Mouse (Mus musculus) kidney, postnatal 0 days (tissue): ENCODE results near the gene Gas6. TPM values are rescaled to one million over a fixed set of nuclear protein-coding genes. Genes with fewer than 3 reads are reported as not detected.

ENCODE experiments used
- ATAC-seq: fragments of 200-750 bp; cut with Nextera tagmentation; replicated peaks from 2 replicates; pipeline ENCODE4 v1.8.0; 2017; ENCODE audit warnings: low read depth, moderate number of reproducible peaks, moderate TSS enrichment, moderate library complexity; ENCODE audit not compliant: low FRiP score
- DNase-seq: peaks from one replicate; pipeline ENCODE4 v3.0.0-alpha.2; 2016; ENCODE audit warnings: low spot score
- H3K27ac ChIP-seq: fragments of 300-500 bp; sonication (generic); 2 replicates; pipeline ENCODE4 v1.5.1; 2014; ENCODE audit warnings: mild to moderate bottlenecking
- H3K27me3 ChIP-seq: fragments of 300-500 bp; sonication (generic); 2 replicates; pipeline ENCODE4 v1.6.1; 2014; ENCODE audit warnings: low read length, mixed read lengths; ENCODE audit not compliant: insufficient read depth
- H3K36me3 ChIP-seq: fragments of 300-500 bp; sonication (generic); 2 replicates; pipeline ENCODE4 v1.6.1; 2014; ENCODE audit warnings: low read length, mixed read lengths; ENCODE audit not compliant: insufficient read depth
- H3K4me1 ChIP-seq: fragments of 300-500 bp; sonication (generic); replicated peaks from 2 replicates; pipeline ENCODE4 v1.6.1; 2014; ENCODE audit warnings: antibody characterized with exemption, low read length, mixed read lengths; ENCODE audit not compliant: insufficient read depth
- H3K4me2 ChIP-seq: fragments of 300-500 bp; sonication (generic); 2 replicates; pipeline ENCODE4 v1.6.1; 2014; ENCODE audit warnings: mild to moderate bottlenecking, low read length, moderate library complexity, mixed read lengths
- H3K4me3 ChIP-seq: fragments of 300-500 bp; sonication (generic); replicated peaks from 2 replicates; pipeline ENCODE4 v1.5.1; 2014; ENCODE audit warnings: low read depth, low read length
- H3K9ac ChIP-seq: fragments of 300-500 bp; sonication (generic); 2 replicates; pipeline ENCODE4 v1.6.1; 2014; ENCODE audit warnings: low read depth, low read length
- H3K9me3 ChIP-seq: fragments of 300-500 bp; sonication (generic); replicated peaks from 2 replicates; pipeline ENCODE4 v1.6.1; 2016; ENCODE audit warnings: low read length, inconsistent platforms, mixed read lengths
- CTCF ChIP-seq: IDR thresholded peaks from 2 replicates; pipeline ENCODE4 v1.5.1; 2016; ENCODE audit warnings: antibody characterized with exemption, low read depth, mild to moderate bottlenecking, moderate library complexity
- WGBS: fragments of 180-500 bp; shearing (Covaris S2); extraction: QIAGEN DNeasy Blood & Tissue Kit; methylation state at CpG from one replicate; pipeline ENCODE4 v1.1.7; 2014; 5-methylcytosine and 5-hydroxymethylcytosine counted together
- polyA plus RNA-seq: library from polyadenylated mRNA; unstranded; fragments of >200 nt; fragmentation: Nextera tagmentation; extraction: Ambion mirVana; gene quantifications from 2 replicates; pipeline ENCODE4 v1.2.1, GENCODE M21; 2015

Gene Gas6
- polyA plus RNA-seq, 1 experiment from 2014 or later, result 153 TPM

DNA sequence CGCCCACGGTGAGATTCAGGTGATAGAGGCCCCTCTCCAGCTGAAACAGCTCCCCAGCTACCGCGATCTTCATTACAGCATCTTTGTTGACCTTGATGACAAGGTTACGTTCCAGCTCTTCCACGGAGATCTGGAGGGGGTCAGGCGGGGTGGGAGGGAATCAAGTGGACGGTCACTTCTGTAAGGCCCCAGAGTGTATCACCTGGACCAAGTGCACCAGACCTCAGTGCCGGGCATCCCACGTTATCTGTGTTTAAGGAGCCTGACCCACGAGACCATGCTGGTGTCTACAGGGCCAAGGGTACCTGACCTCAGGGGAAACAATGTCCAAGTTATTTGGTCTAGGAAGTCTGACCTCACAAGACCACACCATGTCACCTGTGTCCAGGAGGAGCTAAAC, 22.8 kb downstream of the Gas6 start:
- Histone ChIP-seq H3K36me3 (peaks cover 25% of the 10 kb centered on the region; the same call in 1 of the 2 replicates), H3K4me3 (no peak overlapping the region), H3K27ac (no peak overlapping the region), H3K4me2 (no peak overlapping the region), H3K9ac (no peak overlapping the region), H3K9me3 (no peaks in the 10 kb centered on the region), H3K27me3 (no peaks in the 10 kb centered on the region), H3K4me1 (no peaks in the 10 kb centered on the region)
- ATAC-seq (no peak), DNase-seq (no peak)
- 69% methylated on average over 11 of the region's 11 CpGs for WGBS
- no peak for TF ChIP-seq CTCF

DNA sequence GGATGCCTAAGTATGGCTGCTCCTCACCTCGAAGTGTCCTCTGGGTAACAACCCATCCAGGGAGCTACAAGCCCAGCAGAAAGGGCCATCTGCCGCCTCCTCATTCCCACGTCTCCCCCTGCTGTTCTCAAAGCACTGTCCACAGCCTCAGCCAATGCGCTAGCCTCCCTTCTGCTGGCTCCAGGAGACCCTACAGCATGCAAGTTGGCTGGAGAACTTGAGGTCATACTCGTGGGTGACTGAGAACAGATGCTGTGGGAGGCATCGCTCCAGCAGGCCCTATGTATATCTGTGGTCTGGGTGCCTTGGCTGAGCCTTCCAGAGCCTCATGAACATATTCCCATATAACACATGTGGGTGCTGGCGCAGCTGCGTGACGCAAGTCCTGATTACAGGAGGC, 25.6 kb downstream of the Gas6 start:
- ATAC-seq (no peak), DNase-seq (no peak)
- 68% methylated on average over 9 of the region's 9 CpGs for WGBS
- no peak overlapping the region for H3K27ac ChIP-seq
- TF ChIP-seq CTCF, result peak; percentile 14; the same call in 1 of the 2 replicates
- no peak overlapping the region for H3K4me3 ChIP-seq
- no peak overlapping the region for H3K4me2 ChIP-seq
- no peaks in the 10 kb centered on the region for H3K27me3 ChIP-seq
- H3K9me3 ChIP-seq, result no peaks in the 10 kb centered on the region
- 0 out of 2 replicates have a peak, but pooled peaks cover 5% of the 10 kb centered on the region for H3K4me1 ChIP-seq
- peaks cover 23% of the 10 kb centered on the region; the same call in 1 of the 2 replicates for H3K36me3 ChIP-seq
- H3K9ac ChIP-seq, result no peak overlapping the region

DNA sequence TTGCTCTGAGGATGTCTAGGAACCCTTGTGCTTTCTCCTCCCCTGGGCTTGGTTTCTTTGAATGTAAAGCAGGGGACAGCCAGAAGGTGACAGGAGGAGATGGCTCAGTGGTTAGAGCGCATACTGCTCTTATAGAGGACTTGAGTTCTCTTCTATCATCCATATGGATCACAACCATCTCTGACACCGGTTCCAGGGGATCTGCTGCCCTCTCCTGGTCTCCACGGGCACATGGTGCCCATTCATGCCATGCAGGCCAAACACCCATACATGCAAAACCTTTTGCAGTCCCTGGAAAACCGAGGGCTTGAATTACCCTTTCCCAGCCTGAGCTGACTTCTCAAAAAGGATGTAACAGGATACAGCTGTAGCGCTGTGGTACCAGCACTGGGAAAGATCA, 27.3 kb downstream of the Gas6 start:
- Histone ChIP-seq H3K27ac (no peak overlapping the region), H3K36me3 (peaks cover 15% of the 10 kb centered on the region; the same call in 1 of the 2 replicates), H3K9me3 (no peaks in the 10 kb centered on the region), H3K4me2 (no peak overlapping the region), H3K9ac (no peak overlapping the region), H3K27me3 (no peaks in the 10 kb centered on the region), H3K4me3 (no peak overlapping the region), H3K4me1 (peaks cover 5% of the 10 kb centered on the region; the same call in 1 of the 2 replicates)
- peak; percentile 67 for TF ChIP-seq CTCF
- peak; percentile 55 for DNase-seq
- 37% methylated on average over 5 of the region's 5 CpGs for WGBS
- no peak for ATAC-seq

DNA sequence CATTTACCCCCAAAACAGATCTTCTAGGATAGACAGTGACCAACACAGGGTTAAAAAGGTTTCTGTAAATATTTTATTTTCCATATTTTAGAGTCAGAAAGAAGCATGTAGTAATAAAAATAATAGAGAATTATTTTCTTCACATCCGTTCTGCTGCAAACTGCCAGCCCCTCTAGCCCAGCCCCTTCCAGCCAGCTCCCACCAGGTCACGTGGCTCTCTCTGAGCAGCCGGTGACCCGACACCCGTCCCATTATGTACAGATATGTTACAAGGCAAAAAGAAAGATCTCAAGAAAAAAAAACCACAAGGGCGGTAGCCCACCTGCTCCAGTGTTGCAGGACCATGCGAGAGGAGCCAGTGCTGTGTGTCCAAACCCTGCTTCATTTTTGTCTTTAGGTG, 29.0 kb downstream of the Gas6 start:
- DNase-seq, result peak; percentile 80
- ATAC-seq, result no peak

DNA sequence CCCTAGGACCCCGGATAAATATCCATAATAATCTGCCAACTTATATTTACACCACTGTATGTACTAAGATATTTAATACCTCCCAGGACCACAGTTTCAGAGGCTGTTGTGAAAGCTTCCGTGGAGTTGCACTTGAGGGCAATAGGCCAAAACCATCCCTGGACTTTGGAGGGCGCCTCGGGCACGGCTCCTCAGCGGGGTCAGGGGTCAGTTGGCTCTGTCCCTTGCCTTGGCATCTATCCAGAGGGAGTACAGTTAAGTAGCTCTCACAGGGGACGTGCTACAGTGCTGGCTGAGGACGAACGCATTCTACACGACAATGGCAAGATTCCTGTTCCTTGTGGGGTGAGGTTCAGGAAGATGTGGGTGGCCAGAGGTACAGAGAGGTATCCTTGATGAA, 31.9 kb downstream of the Gas6 start:
- no peak overlapping the region for H3K9ac ChIP-seq
- H3K4me2 ChIP-seq, result no peak overlapping the region
- 0 out of 2 replicates have a peak, but pooled peaks cover 11% of the 10 kb centered on the region for H3K36me3 ChIP-seq
- H3K27me3 ChIP-seq, result no peaks in the 10 kb centered on the region
- 38% methylated on average over 10 of the region's 10 CpGs for WGBS
- no peaks in the 10 kb centered on the region for H3K9me3 ChIP-seq
- no peak overlapping the region for H3K4me3 ChIP-seq
- ATAC-seq (peak; percentile 40; the same call in 1 of the 2 replicates), DNase-seq (peak; percentile 21)
- peaks cover 9% of the 10 kb centered on the region; the same call in 1 of the 2 replicates for H3K4me1 ChIP-seq
- no peak for TF ChIP-seq CTCF
- H3K27ac ChIP-seq, result no peak overlapping the region

More for the DNA sequence above, 29.0 kb downstream of the Gas6 start:
- H3K9ac ChIP-seq, result no peak overlapping the region
- H3K27ac ChIP-seq, result no peak overlapping the region
- peaks cover 9% of the 10 kb centered on the region; the same call in 1 of the 2 replicates for H3K4me1 ChIP-seq
- no peak overlapping the region for H3K4me3 ChIP-seq
- no peaks in the 10 kb centered on the region for H3K27me3 ChIP-seq
- H3K9me3 ChIP-seq, result no peaks in the 10 kb centered on the region
- TF ChIP-seq CTCF, result no peak
- 27% methylated on average over 7 of the region's 7 CpGs for WGBS
- H3K4me2 ChIP-seq, result peak overlapping the region; percentile 28; the same call in 1 of the 2 replicates
- peaks cover 15% of the 10 kb centered on the region; the same call in 1 of the 2 replicates for H3K36me3 ChIP-seq

DNA sequence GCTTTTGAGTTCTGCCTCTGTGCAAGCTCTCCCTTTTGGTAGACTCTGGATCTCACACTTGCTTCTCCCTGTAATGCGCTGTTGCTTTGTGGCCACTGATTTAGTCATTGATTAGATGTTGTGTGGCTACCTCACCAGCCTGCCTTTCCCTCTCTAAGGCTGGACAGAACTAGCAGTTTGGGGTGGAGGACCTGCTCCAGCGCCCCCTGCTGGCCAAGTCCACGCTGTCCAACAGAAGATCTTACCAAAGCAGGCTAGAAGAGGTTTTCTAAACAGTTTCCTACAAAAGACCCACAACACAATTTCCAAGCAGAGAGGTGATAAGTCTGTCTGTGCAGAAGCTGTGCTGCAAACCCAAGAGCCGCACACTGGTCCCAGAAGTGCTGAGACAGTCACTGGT, 32.4 kb downstream of the Gas6 start:
- H3K9me3 ChIP-seq, result no peaks in the 10 kb centered on the region
- 44% methylated on average over 4 of the region's 4 CpGs for WGBS
- TF ChIP-seq CTCF, result peak; percentile 89
- H3K4me1 ChIP-seq, result peaks cover 9% of the 10 kb centered on the region; the same call in 1 of the 2 replicates
- no peak overlapping the region for H3K9ac ChIP-seq
- H3K4me2 ChIP-seq, result no peak overlapping the region
- no peak overlapping the region for H3K27ac ChIP-seq
- peak; percentile 76 for DNase-seq
- no peak overlapping the region for H3K4me3 ChIP-seq
- no peaks in the 10 kb centered on the region for H3K27me3 ChIP-seq
- ATAC-seq, result 0 out of 2 replicates have a peak, but pooled peaks have one; percentile 30
- 0 out of 2 replicates have a peak, but pooled peaks cover 11% of the 10 kb centered on the region for H3K36me3 ChIP-seq
